Mouse (Mus musculus): ENCODE results near the gene Cnnm2.

- no peak for TF ChIP-seq CTCF (IDR thresholded peaks at IDR 0.05; ENCODE audit: low read depth)
- TF ChIP-seq EP300 (optimal IDR thresholded peaks at IDR 0.05), result no peak
These were observed 102.7 kb downstream of the Cnnm2 start for GRCm38 (mm10) chr19:46864079-46864478.

Data from stomach, postnatal 0 days (tissue).